Mouse (Mus musculus): Measurements from ENCODE around the gene Pou2f1. TPM values are rescaled to one million over a fixed set of nuclear protein-coding genes. Genes with fewer than 3 reads are reported as not detected.
A peak's percentile ranks its signal among the peaks of the same experiment; 100 is the strongest.

Pou2f1 gene
- polyA plus RNA-seq, 1 experiment from 2014 or later = 27.9 TPM

GRCm38 (mm10) chr1:166008634-166009350, 6.3 kb upstream of the Pou2f1 start:
- Histone ChIP-seq H3K4me2 (ENCODE audit: low read length) (no peak overlapping the region), H3K36me3 (ENCODE audit: control insufficient read depth, insufficient read depth, low read length) (no peaks in the 10 kb centered on the region), H3K4me1 (ENCODE audit: control insufficient read depth, insufficient read depth, low read length) (no peaks in the 10 kb centered on the region), H3K27me3 (ENCODE audit: control insufficient read depth, insufficient read depth, low read length) (no peaks in the 10 kb centered on the region), H3K27ac (replicated peaks; ENCODE audit: low read depth, low read length) (no peak overlapping the region), H3K4me3 (replicated peaks; ENCODE audit: low read depth, low read length) (no peak overlapping the region), H3K9me3 (ENCODE audit: control insufficient read depth, low read length) (no peaks in the 10 kb centered on the region), H3K9ac (replicated peaks; ENCODE audit: low read length) (no peak overlapping the region)
- DNase-seq (no peak), ATAC-seq (ENCODE audit: low FRiP score, low TSS enrichment) (no peak)
- 89% methylated on average over 5 of the region's 5 CpGs for WGBS

GRCm38 (mm10) chr1:166007026-166007425, 4.5 kb upstream of the Pou2f1 start:
- 69% methylated on average over 3 of the region's 3 CpGs for WGBS
- no peak for DNase-seq

GRCm38 (mm10) chr1:166003181-166004022, 924 bp upstream of the Pou2f1 start:
- under 1% methylated on average over 61 of the region's 61 CpGs for WGBS
- no peaks in the 10 kb centered on the region for H3K36me3 ChIP-seq (ENCODE audit: control insufficient read depth, insufficient read depth, low read length)
- H3K9me3 ChIP-seq (ENCODE audit: control insufficient read depth, low read length) = no peaks in the 10 kb centered on the region
- DNase-seq (peak; percentile 95), ATAC-seq (ENCODE audit: low FRiP score, low TSS enrichment) (peak; percentile 79)
- H3K4me3 ChIP-seq (replicated peaks; ENCODE audit: low read depth, low read length) = peak overlapping the region; percentile 69
- peak overlapping the region; percentile 77 for H3K27ac ChIP-seq (replicated peaks; ENCODE audit: low read depth, low read length)
- peak overlapping the region; percentile 60 for H3K4me2 ChIP-seq (ENCODE audit: low read length)
- peaks cover 19% of the 10 kb centered on the region for H3K4me1 ChIP-seq (ENCODE audit: control insufficient read depth, insufficient read depth, low read length)
- peak overlapping the region; percentile 47; the same call in 1 of the 2 replicates for H3K9ac ChIP-seq (replicated peaks; ENCODE audit: low read length)
- H3K27me3 ChIP-seq (ENCODE audit: control insufficient read depth, insufficient read depth, low read length) = no peaks in the 10 kb centered on the region

More at GRCm38 (mm10) chr1:166007026-166007425, 4.5 kb upstream of the Pou2f1 start:
- no peaks in the 10 kb centered on the region for H3K9me3 ChIP-seq (ENCODE audit: control insufficient read depth, low read length)
- no peaks in the 10 kb centered on the region for H3K4me1 ChIP-seq (ENCODE audit: control insufficient read depth, insufficient read depth, low read length)
- no peaks in the 10 kb centered on the region for H3K27me3 ChIP-seq (ENCODE audit: control insufficient read depth, insufficient read depth, low read length)
- H3K4me2 ChIP-seq (ENCODE audit: low read length) = no peak overlapping the region
- no peaks in the 10 kb centered on the region for H3K36me3 ChIP-seq (ENCODE audit: control insufficient read depth, insufficient read depth, low read length)
- no peak overlapping the region for H3K9ac ChIP-seq (replicated peaks; ENCODE audit: low read length)
- no peak for ATAC-seq (ENCODE audit: low FRiP score, low TSS enrichment)
- H3K4me3 ChIP-seq (replicated peaks; ENCODE audit: low read depth, low read length) = no peak overlapping the region
- H3K27ac ChIP-seq (replicated peaks; ENCODE audit: low read depth, low read length) = no peak overlapping the region

- under 1% methylated on average over 60 of the region's 70 CpGs for WGBS
- Histone ChIP-seq H3K4me1 (ENCODE audit: control insufficient read depth, insufficient read depth, low read length) (peaks cover 22% of the 10 kb centered on the region), H3K9me3 (ENCODE audit: control insufficient read depth, low read length) (no peaks in the 10 kb centered on the region), H3K27me3 (ENCODE audit: control insufficient read depth, insufficient read depth, low read length) (no peaks in the 10 kb centered on the region), H3K27ac (replicated peaks; ENCODE audit: low read depth, low read length) (peak overlapping the region; percentile 98), H3K4me2 (ENCODE audit: low read length) (peak overlapping the region; percentile 82), H3K36me3 (ENCODE audit: control insufficient read depth, insufficient read depth, low read length) (no peaks in the 10 kb centered on the region), H3K4me3 (replicated peaks; ENCODE audit: low read depth, low read length) (peak overlapping the region; percentile 93), H3K9ac (replicated peaks; ENCODE audit: low read length) (peak overlapping the region; percentile 98)
- DNase-seq = peak; percentile 72
- ATAC-seq (ENCODE audit: low FRiP score, low TSS enrichment) = peak; percentile 65
Observed at GRCm38 (mm10) chr1:166001904-166002489, 481 bp downstream of the Pou2f1 start.

- Histone ChIP-seq H3K27ac (replicated peaks; ENCODE audit: low read depth, low read length) (peak overlapping the region; percentile 98), H3K4me1 (ENCODE audit: control insufficient read depth, insufficient read depth, low read length) (peaks cover 22% of the 10 kb centered on the region), H3K9me3 (ENCODE audit: control insufficient read depth, low read length) (no peaks in the 10 kb centered on the region), H3K4me2 (ENCODE audit: low read length) (peak overlapping the region; percentile 82), H3K4me3 (replicated peaks; ENCODE audit: low read depth, low read length) (peak overlapping the region; percentile 93), H3K27me3 (ENCODE audit: control insufficient read depth, insufficient read depth, low read length) (no peaks in the 10 kb centered on the region), H3K36me3 (ENCODE audit: control insufficient read depth, insufficient read depth, low read length) (no peaks in the 10 kb centered on the region), H3K9ac (replicated peaks; ENCODE audit: low read length) (peak overlapping the region; percentile 98)
- WGBS = under 1% methylated on average over 48 of the region's 48 CpGs
- peak; percentile 29 for ATAC-seq (ENCODE audit: low FRiP score, low TSS enrichment)
- peak; percentile 76 for DNase-seq
Observed at GRCm38 (mm10) chr1:166001121-166001903, 1.2 kb downstream of the Pou2f1 start.

- WGBS = 5% methylated on average over 7 of the region's 7 CpGs
- H3K4me3 ChIP-seq (replicated peaks; ENCODE audit: low read depth, low read length) = peak overlapping the region; percentile 93
- no peak for ATAC-seq (ENCODE audit: low FRiP score, low TSS enrichment)
- no peaks in the 10 kb centered on the region for H3K36me3 ChIP-seq (ENCODE audit: control insufficient read depth, insufficient read depth, low read length)
- H3K4me1 ChIP-seq (ENCODE audit: control insufficient read depth, insufficient read depth, low read length) = peaks cover 22% of the 10 kb centered on the region
- H3K9ac ChIP-seq (replicated peaks; ENCODE audit: low read length) = peak overlapping the region; percentile 98
- H3K9me3 ChIP-seq (ENCODE audit: control insufficient read depth, low read length) = no peaks in the 10 kb centered on the region
- H3K27me3 ChIP-seq (ENCODE audit: control insufficient read depth, insufficient read depth, low read length) = no peaks in the 10 kb centered on the region
- H3K27ac ChIP-seq (replicated peaks; ENCODE audit: low read depth, low read length) = peak overlapping the region; percentile 98
- peak overlapping the region; percentile 82 for H3K4me2 ChIP-seq (ENCODE audit: low read length)
- peak; percentile 48 for DNase-seq
Observed at GRCm38 (mm10) chr1:166000601-166001120, 1.8 kb downstream of the Pou2f1 start.

- H3K27ac ChIP-seq (replicated peaks; ENCODE audit: low read depth, low read length) = no peak overlapping the region
- no peaks in the 10 kb centered on the region for H3K36me3 ChIP-seq (ENCODE audit: control insufficient read depth, insufficient read depth, low read length)
- H3K4me3 ChIP-seq (replicated peaks; ENCODE audit: low read depth, low read length) = no peak overlapping the region
- DNase-seq (no peak), ATAC-seq (ENCODE audit: low FRiP score, low TSS enrichment) (no peak)
- peaks cover 22% of the 10 kb centered on the region for H3K4me1 ChIP-seq (ENCODE audit: control insufficient read depth, insufficient read depth, low read length)
- no peaks in the 10 kb centered on the region for H3K9me3 ChIP-seq (ENCODE audit: control insufficient read depth, low read length)
- peak overlapping the region; percentile 82 for H3K4me2 ChIP-seq (ENCODE audit: low read length)
- H3K27me3 ChIP-seq (ENCODE audit: control insufficient read depth, insufficient read depth, low read length) = no peaks in the 10 kb centered on the region
- WGBS = 88% methylated on average over 1 of the region's 1 CpGs
- H3K9ac ChIP-seq (replicated peaks; ENCODE audit: low read length) = no peak overlapping the region
Observed at GRCm38 (mm10) chr1:165999709-166000108, 2.8 kb downstream of the Pou2f1 start.

- H3K27me3 ChIP-seq (ENCODE audit: control insufficient read depth, insufficient read depth, low read length) = no peaks in the 10 kb centered on the region
- no peaks in the 10 kb centered on the region for H3K9me3 ChIP-seq (ENCODE audit: control insufficient read depth, low read length)
- no peak for DNase-seq
- ATAC-seq (ENCODE audit: low FRiP score, low TSS enrichment) = no peak
- H3K36me3 ChIP-seq (ENCODE audit: control insufficient read depth, insufficient read depth, low read length) = no peaks in the 10 kb centered on the region
- no peak overlapping the region for H3K4me2 ChIP-seq (ENCODE audit: low read length)
- H3K27ac ChIP-seq (replicated peaks; ENCODE audit: low read depth, low read length) = no peak overlapping the region
- WGBS = 95% methylated on average over 7 of the region's 7 CpGs
- H3K9ac ChIP-seq (replicated peaks; ENCODE audit: low read length) = no peak overlapping the region
- H3K4me3 ChIP-seq (replicated peaks; ENCODE audit: low read depth, low read length) = no peak overlapping the region
- peaks cover 25% of the 10 kb centered on the region for H3K4me1 ChIP-seq (ENCODE audit: control insufficient read depth, insufficient read depth, low read length)
Observed at GRCm38 (mm10) chr1:165995661-165996055, 6.8 kb downstream of the Pou2f1 start.

Measured in midbrain, embryonic 14.5 days (tissue).